11 mouse cellular contexts compared by ENCODE assay signal in the genomic region with DNA sequence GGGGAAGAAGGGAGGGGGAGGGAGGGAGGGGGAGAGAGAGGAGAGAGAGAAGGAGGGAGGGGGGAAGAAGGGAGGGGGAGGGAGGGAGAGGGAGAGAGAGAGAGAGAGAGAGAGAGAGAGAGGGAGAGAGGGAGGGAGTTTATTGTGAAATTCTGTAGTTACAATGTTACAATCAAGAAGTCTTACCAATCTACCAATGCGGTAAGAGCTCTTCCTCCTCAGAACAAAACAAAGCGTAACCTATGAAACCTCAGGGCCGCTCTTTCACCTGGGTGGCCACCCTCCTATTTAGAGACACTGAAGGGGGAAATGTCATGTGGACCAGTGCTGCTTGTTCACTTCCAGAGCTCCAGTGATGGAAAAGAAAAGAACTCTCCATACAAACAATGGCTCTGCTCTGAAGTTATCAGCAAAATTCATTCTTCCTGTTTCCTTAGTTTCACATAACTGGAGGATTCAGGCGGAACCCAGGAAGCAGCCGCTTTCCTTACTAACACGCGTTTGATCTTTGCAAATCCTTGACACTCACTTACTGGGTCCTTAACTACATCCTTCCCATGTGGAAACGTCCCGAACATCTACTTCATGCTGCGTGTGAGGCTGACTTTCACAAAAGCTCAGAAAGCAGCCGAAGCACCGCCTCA.
DNase-seq lines count a peak whose midpoint lies in the region; ATAC-seq lines count a peak whose summit lies in the region.
"Had no signal": no experiment of that assay in that cellular context is flagged by ENCODE, and none has a peak within 500 bp of the region (broad histone marks: within the 10 kb centered on the region; RNA-seq: fewer than 3 reads in every experiment).

No protein-coding gene starts in this region.

- peak overlapping the region; percentile 54 for H3K4me2 ChIP-seq in kidney, embryonic 15.5 days
- H3K4me2 ChIP-seq: hindbrain, embryonic 14.5 days; midbrain, embryonic 12.5 days had no signal

- ATAC-seq in kidney, embryonic 15.5 days (replicated peaks; ENCODE audit: low FRiP score) = peak; percentile 38; the same call in 1 of the 2 replicates
- ATAC-seq in erythroblast, adult 5-6 weeks (replicated peaks; ENCODE audit: low FRiP score, poor library complexity, severe bottlenecking) = no peak

- peak overlapping the region; percentile 63 for H3K27ac ChIP-seq in kidney, embryonic 15.5 days
- H3K27ac ChIP-seq: hindbrain, embryonic 14.5 days; midbrain, embryonic 12.5 days had no signal

- WGBS in kidney, embryonic 15.5 days = 14% methylated on average over 12 of the region's 12 CpGs

- H3K27me3 ChIP-seq in kidney, embryonic 15.5 days = 0 out of 2 replicates have a peak, but pooled peaks cover 3% of the 10 kb centered on the region
- H3K27me3 ChIP-seq: midbrain, embryonic 12.5 days had no signal

- DNase-seq in embryo, embryonic 10.5 days (ENCODE audit: low spot score) = peak; percentile 13
- no peak for DNase-seq in embryo, embryonic 10 days (ENCODE audit: low spot score)
- DNase-seq in heart, adult 9 months (ENCODE audit: low spot score in 2 of 2) = peak; percentile 11 to 12
- DNase-seq in lung, postnatal 14 days = peak; percentile 25
- DNase-seq in thymus, adult 18-20 months = no peak
- no peak for DNase-seq in MN1 (ENCODE audit: low spot score)
- DNase-seq: spleen, adult 18-20 months had no signal

- H3K9ac ChIP-seq in kidney, embryonic 15.5 days = no peak overlapping the region
- H3K9ac ChIP-seq: hindbrain, embryonic 14.5 days; midbrain, embryonic 12.5 days had no signal

- no peaks in the 10 kb centered on the region for H3K36me3 ChIP-seq in kidney, embryonic 15.5 days
- H3K36me3 ChIP-seq: midbrain, embryonic 12.5 days had no signal

- peaks cover 22% of the 10 kb centered on the region for H3K4me1 ChIP-seq in kidney, embryonic 15.5 days

- H3K9me3 ChIP-seq in kidney, embryonic 15.5 days (replicated peaks) = no peaks in the 10 kb centered on the region
- H3K9me3 ChIP-seq: midbrain, embryonic 12.5 days had no signal

- peak overlapping the region; percentile 21 for H3K4me3 ChIP-seq in kidney, embryonic 15.5 days (replicated peaks)
- H3K4me3 ChIP-seq: midbrain, embryonic 12.5 days had no signal

Comparison
In these comparisons a context has a peak if more than half of its experiments do, and no peak if none do; other contexts are left out.
1. DNase-seq: peak in embryo, embryonic 10.5 days (single experiment), heart, adult 9 months (2 of 2) and lung, postnatal 14 days (single experiment); none in embryo, embryonic 10 days (single experiment), thymus, adult 18-20 months (0 of 2) and MN1 (single experiment).